Mouse (Mus musculus): ENCODE measurements around the gene 1700013F07Rik. TPM values are rescaled to one million over a fixed set of nuclear protein-coding genes. Genes with fewer than 3 reads are reported as not detected.
A peak's percentile ranks its signal among the peaks of the same experiment; 100 is the strongest.
"Not testable (repeated sequence)": the region's sequence is repeated elsewhere in the genome, so short reads cannot be mapped to it uniquely, and the experiment has no call there.

The 1700013F07Rik gene
- total RNA-seq, 2 experiments from 2014 or later: not detected

DNA sequence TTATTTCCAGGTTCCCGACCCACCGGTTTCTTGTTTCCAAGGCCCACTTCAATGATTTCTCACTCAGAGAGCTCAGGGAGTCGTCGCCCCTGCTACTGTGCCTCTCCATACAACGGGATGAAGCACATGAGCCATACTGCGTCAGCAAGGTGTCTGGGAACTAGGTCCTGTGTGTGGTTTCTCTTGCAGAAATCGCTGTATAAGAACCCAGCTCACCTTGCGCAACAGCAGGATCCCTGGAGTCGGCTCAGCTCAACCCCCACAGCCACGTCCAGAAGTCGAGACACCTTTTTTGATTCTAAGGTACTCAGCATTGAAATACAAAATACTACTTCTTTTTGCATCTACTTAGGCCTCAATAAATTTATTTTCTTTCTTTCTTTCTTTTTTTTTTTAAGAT lies 8.3 kb downstream of the 1700013F07Rik start:
- DNase-seq (ENCODE audit: low spot score): no peak

DNA sequence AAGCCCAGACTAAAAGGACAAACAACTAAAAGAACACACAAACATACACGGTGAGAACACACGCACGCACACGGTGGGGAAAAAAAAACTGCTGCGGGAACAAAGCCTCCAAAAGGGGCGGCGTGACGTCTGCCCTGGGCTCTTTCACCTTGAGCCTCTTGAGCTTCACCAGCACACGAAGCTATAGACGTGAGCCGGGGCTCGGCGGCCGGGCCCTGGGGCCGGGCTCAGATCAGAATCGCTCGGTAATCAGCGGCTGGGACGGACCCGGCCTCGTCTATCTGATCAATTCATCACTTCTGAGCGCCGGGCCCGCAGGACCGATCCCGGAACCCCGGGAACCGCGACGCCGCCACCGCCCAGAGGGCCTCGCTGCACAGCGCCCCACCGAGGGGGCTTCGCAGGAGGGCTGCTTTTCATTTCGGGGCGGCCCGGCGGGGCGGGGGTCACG lies 20.2 kb downstream of the 1700013F07Rik start:
- DNase-seq (ENCODE audit: low spot score): peak; percentile 13

DNA sequence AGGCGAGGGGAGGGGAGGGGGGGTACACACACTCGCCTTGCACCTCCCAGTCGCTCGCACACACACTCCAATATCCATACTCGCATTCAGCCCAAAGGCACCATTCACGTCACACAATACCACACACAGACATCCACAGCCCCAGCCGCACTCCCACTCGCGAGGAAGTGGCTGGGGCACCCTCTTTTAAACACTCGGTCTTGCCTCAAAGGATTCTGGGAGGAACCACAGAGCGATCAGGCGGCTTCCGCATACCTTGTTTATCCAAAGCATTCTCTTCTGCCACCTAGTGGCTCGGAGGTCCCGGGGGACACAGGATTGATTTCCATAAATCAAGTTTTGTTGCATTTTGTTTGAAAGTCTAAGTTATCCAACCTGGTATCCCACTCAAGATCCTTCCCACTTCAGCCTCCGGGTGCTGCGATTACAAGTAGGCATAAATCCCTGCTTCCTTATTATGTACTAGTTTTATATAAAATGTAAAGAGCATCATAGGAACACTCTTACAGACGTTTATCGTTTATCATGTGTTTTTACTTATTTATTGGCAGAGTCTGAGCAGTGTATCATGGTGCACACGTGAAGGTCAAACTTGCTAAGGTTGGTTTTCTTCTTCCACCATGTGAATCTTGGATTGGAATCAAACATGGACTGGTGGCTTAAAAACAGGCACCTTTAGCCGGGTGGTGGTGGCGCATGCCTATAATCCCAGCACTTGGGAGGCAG lies 20.8 kb downstream of the 1700013F07Rik start:
- peak; percentile 93 for DNase-seq (ENCODE audit: low spot score)

- DNase-seq (ENCODE audit: low spot score): no peak
These were observed 23.9 kb downstream of the 1700013F07Rik start for GRCm38 (mm10) chr3:108557888-108558287.

GRCm38 (mm10) chr3:108562133-108562730 lies 28.3 kb downstream of the 1700013F07Rik start, which contains the start of gene Tmem167b:
Tmem167b (minus strand) TSS chr3:108562466.
- DNase-seq (ENCODE audit: low spot score): peak; percentile 99

DNA sequence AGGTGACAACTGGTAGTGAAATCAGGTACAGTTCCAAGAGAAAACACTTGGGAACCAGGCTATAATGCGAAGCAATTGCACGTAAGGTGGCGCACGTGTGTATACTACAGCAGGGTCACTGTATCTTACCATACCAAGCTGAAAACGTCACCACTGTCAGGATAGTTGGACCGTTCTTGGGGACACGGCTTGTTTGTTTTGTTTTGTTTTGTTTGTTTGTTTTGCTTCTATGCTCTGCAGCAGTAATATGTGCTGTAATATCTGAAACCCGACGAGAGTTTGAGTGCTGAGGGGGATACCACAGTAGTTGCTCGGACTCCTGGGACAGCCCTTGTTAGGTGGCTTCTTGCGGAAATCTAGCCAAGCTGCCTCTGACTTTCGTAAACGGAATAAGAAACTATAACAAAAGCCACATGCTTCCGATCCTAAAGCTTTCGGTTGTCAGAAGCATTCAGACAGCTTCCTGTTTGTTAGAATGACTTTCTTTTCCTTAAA lies 28.9 kb downstream of the 1700013F07Rik start:
- no peak for DNase-seq (ENCODE audit: low spot score)

DNA sequence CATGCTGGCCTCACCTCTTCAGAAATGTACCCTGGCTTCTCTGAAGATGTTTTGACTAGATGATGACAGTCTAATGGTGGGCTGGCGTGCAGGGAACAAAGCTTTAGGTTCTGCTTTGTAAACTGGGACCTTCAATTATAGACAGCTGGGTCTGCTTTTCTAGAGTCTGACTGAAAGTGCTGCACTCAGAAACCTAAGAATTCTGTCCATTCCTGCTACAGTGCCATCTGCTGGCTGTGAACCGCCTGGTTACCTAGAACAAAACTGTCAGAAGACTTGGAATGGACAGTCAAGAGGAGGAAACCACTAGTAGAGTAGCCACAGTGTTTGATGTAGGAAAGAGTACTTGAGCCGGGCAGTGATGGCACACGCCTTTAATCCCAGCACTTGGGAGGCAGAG lies 29.4 kb downstream of the 1700013F07Rik start:
- peak; percentile 82 for DNase-seq (ENCODE audit: low spot score)

DNA sequence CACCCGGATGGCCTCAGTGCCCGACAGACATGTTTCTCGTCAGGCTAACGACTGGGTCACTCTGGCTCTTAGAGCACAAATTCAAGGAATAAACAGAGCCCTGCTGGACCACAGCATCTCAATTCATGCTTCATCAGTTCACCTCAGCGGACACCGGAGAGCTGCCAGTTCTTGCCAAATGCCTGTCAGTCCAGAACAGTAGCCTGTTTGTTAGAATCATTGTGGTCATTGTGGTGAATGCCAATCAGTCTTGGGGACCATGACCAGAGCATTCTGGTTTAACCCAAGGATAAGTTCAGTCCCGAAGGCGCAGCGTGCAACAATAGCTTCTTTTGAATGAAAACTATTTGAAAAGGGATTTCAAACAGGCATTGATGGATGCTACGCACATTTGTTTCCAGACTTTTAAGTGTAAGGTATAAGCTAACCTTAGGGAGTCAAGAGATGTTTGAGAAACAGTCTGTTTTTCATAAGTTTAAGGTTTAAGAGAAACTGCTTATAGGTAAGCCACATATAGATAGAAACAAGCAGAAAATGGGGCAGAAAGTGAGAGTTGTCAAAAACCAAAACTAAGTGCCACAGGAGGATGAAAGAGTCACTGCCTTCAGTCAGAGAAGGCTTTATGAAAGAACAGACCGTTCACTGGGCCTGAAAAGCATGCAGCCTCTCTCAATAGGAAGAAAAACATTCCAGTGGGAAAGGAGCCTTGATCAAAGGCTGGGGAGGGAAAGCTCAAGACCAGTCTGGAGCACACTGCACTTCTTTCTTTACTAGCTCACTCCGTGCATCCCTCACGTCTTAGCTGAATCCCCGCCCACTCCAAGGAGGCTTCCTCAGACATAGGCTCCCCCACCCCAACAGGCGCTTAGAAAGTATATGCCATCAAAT lies 34.3 kb downstream of the 1700013F07Rik start:
- no peak for DNase-seq (ENCODE audit: low spot score)

GRCm38 (mm10) chr3:108569636-108570035 lies 35.7 kb downstream of the 1700013F07Rik start:
- DNase-seq (ENCODE audit: low spot score): not testable (repeated sequence)

DNA sequence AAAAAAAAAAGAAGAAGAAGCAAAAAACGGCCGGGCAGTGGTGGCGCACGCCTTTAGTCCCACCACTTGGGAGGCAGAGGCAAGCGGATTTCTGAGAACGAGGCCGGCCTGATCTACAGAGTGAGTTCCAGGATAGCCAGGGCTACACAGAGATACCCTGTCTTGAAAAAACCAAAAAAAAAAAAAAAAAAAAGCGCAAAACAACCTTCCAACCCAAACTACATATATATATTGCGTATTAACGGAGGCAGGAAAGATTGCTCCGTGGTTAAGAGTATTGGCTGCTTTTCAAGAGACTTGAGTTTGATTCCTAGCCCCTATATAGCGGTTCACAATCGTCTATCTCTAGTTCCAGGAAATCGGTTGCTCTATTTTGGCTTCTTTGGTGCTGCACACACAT lies 36.9 kb downstream of the 1700013F07Rik start:
- no peak for DNase-seq (ENCODE audit: low spot score)

GRCm38 (mm10) chr3:108571443-108572294 lies 37.7 kb downstream of the 1700013F07Rik start, which contains the start of gene Taf13:
Taf13 (plus strand) TSS chr3:108571698.
- DNase-seq (ENCODE audit: low spot score): peak; percentile 98

GRCm38 (mm10) chr3:108572309-108573010 lies 38.5 kb downstream of the 1700013F07Rik start:
- no peak for DNase-seq (ENCODE audit: low spot score)

DNA sequence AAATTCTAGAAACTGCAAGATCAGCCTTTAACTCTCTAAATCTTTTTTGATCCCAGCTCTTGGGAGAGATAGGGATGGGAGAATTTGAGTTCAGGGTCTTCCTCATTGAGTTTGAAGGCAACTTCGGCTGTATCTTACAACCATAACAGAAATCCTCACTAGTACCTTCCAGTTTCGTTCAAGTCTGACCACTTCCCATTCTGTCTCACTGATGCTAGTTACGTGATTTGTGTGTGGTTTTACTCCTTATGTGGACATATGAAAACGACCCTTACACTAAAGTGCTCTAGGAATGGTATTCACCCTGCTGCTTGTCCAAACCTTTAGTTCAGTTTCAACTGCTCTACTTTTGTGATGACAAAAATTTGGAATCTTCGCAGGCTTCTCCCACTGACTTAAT lies 40.1 kb downstream of the 1700013F07Rik start:
- no peak for DNase-seq (ENCODE audit: low spot score)

GRCm38 (mm10) chr3:108584580-108584979 lies 50.6 kb downstream of the 1700013F07Rik start:
- DNase-seq (ENCODE audit: low spot score): no peak

DNA sequence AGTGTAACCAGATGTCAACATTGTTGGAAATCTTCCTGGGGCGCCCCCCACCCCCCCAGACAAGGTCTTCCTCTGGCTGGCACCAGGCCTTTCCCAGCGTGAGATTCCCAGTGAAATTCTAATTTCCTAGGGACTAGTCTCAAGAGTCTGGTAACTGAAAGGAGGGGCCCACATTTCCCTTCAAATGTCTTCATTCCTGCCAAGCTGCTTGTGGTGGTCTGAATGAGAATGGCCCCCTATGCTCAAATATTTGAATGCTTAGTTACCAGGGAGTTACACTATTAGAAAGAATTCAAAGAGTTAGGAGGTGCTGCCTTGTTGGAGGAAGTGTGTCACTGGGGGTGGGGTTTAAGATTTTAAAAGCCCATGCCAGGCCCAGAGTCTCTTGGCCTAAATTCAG lies 54.5 kb downstream of the 1700013F07Rik start:
- no peak for DNase-seq (ENCODE audit: low spot score)

- DNase-seq (ENCODE audit: low spot score): peak; percentile 96
These were observed 57.0 kb downstream of the 1700013F07Rik start, which contains the start of gene Wdr47 for GRCm38 (mm10) chr3:108590786-108591529. Wdr47 (plus strand) TSS chr3:108591279.

- DNase-seq (ENCODE audit: low spot score): no peak
These were observed 57.9 kb downstream of the 1700013F07Rik start for GRCm38 (mm10) chr3:108591530-108592522.
